28 mouse cellular contexts compared by ENCODE assay signal in the genomic region with DNA sequence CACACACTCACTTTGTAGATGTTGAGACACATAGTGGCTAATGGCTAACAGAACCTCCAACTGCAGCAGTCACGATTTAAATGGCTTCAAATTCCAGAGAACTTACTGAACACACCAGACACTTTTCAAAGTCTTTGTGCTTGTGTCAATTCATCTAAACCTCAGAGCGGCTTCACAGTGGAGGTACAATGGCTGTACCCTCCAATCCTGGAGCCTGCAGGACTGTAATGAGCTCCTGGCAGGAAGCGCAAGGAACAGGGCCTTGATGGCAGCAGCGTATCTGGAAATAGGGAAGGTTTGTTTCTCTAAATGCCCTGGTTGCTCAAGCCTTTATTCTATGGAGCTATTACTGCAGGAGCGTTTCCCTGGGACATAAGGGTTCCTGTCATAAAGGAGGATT.
"Had no signal": no experiment of that assay in that cellular context is flagged by ENCODE, and none has a peak within 500 bp of the region (broad histone marks: within the 10 kb centered on the region; RNA-seq: fewer than 3 reads in every experiment).

No protein-coding gene starts in this region.

- ATAC-seq: hindbrain, postnatal 0 days; intestine, embryonic 16.5 days had no signal

- DNase-seq: gastrocnemius, postnatal 10 days; gastrocnemius, postnatal 25 days; heart, adult 18-20 months; heart, postnatal 14 days; heart, postnatal 36 days; kidney, adult 11 months; kidney, adult 2 months; kidney, adult 9 months; kidney, postnatal 14 days; kidney, postnatal 4 days; layer of hippocampus, adult 9-11 months; layer of hippocampus, postnatal 36 days; liver; liver, embryonic 13.5 days had no signal

- H3K9ac ChIP-seq: heart, embryonic 13.5 days; heart, embryonic 15.5 days; hindbrain, embryonic 13.5 days; hindbrain, embryonic 15.5 days; kidney, embryonic 15.5 days; limb, embryonic 12.5 days; liver, embryonic 13.5 days; liver, embryonic 15.5 days had no signal

- H3K27ac ChIP-seq: heart, embryonic 13.5 days; heart, embryonic 15.5 days; hindbrain, embryonic 13.5 days; hindbrain, embryonic 15.5 days; hindbrain, postnatal 0 days; kidney, embryonic 15.5 days; kidney, postnatal 0 days; left cerebral cortex, adult 2 months; limb, embryonic 10.5 days; limb, embryonic 12.5 days; liver, embryonic 13.5 days; liver, embryonic 15.5 days had no signal

- H3K4me1 ChIP-seq: hindbrain, embryonic 15.5 days; liver, embryonic 13.5 days; liver, embryonic 15.5 days had no signal

- H3K4me2 ChIP-seq: heart, embryonic 11.5 days; heart, embryonic 13.5 days; heart, embryonic 15.5 days; hindbrain, embryonic 13.5 days; hindbrain, embryonic 15.5 days; kidney, embryonic 15.5 days; limb, embryonic 12.5 days; liver, embryonic 11.5 days; liver, embryonic 13.5 days; liver, embryonic 15.5 days had no signal

- H3K9me3 ChIP-seq: heart, embryonic 13.5 days; heart, embryonic 15.5 days; hindbrain, embryonic 13.5 days; hindbrain, embryonic 15.5 days; kidney, embryonic 15.5 days; limb, embryonic 10.5 days; limb, embryonic 12.5 days; liver, embryonic 13.5 days; liver, embryonic 15.5 days had no signal

- H3K27me3 ChIP-seq: heart, embryonic 13.5 days; heart, embryonic 15.5 days; hindbrain, embryonic 13.5 days; hindbrain, embryonic 15.5 days; kidney, embryonic 15.5 days; limb, embryonic 12.5 days; liver, embryonic 13.5 days; liver, embryonic 15.5 days had no signal

- H3K4me3 ChIP-seq: heart, embryonic 13.5 days; heart, embryonic 15.5 days; hindbrain, embryonic 13.5 days; hindbrain, embryonic 15.5 days; kidney, embryonic 15.5 days; left cerebral cortex, adult 2 months; limb, embryonic 10.5 days; limb, embryonic 12.5 days; liver, embryonic 13.5 days; liver, embryonic 15.5 days had no signal

- H3K36me3 ChIP-seq: heart, embryonic 13.5 days; heart, embryonic 15.5 days; hindbrain, embryonic 13.5 days; hindbrain, embryonic 15.5 days; kidney, embryonic 15.5 days; limb, embryonic 10.5 days; limb, embryonic 12.5 days; liver, embryonic 13.5 days; liver, embryonic 15.5 days had no signal
